Mouse (Mus musculus) CD4-positive, CD25-positive, alpha-beta regulatory T cell, adult 4 months (primary cell): ENCODE results near the gene E130114P18Rik. TPM values are rescaled to one million over a fixed set of nuclear protein-coding genes. Genes with fewer than 3 reads are reported as not detected.

Source experiments
- ATAC-seq: one replicate; pipeline ENCODE4 v1.8.0; 2017
- polyA plus RNA-seq, 2 experiments: library from polyadenylated mRNA; unstranded; fragments of 100-300 nt; shearing (Covaris generic); gene quantifications; one replicate each; pipeline ENCODE4 v1.2.1; 2017

Gene E130114P18Rik
- polyA plus RNA-seq, 2 experiments from 2014 or later, result not detected

DNA sequence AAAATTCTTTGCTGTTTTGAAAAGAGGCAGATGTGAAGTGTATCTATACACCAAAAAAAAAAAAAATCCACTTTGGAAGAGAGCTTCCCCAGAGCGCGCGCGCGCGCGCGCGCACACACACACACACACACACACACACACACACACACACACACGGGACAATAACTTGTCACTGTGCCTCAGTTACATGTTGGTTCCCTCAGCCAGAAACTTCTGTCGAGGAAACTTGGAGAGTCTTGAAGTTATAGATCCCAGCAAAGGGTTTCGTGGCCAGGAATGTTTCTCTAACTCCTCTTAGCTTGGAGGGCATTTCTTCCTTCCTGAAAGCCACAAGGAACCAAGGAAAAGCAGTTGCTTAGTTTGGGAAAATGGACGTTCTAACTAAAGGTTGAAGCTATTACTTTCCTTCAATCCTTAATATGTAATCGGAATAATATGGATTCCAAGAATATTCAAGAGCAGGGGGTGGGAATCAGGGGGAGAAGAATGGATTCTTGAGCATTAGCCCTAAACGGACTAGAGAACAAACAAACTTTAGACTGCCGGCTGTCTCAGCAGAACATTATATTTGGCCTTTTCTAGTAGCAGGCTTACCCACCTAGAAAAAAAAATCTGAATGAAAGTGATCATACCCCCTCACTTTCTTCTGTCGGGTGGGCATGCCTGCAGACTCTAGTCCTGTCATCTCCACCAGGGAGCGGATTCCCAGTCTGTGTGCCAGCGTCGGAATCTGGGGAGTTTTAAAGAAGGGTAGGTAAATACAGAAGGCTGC lies 2.2 kb downstream of the E130114P18Rik start:
- no peak for ATAC-seq

DNA sequence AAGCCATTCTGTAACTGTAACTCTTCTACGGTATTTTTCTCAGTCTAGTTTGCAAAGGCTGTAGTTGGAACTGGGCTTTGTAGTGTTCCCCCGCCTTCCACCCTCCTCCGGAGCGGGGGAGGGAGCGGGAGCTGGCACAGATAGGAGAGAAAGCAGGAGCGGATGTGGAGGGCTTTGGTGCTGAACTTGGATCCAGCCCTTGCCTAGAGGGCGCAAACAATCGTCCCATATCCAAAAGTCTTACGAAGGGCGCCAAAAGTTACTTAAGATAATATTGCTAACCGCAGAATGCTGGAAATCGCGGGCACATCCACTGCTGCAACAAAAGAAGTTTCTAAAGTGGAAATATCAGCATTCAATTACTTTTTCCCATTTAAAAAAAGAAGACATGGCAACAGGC lies 2.8 kb downstream of the E130114P18Rik start:
- no peak for ATAC-seq

DNA sequence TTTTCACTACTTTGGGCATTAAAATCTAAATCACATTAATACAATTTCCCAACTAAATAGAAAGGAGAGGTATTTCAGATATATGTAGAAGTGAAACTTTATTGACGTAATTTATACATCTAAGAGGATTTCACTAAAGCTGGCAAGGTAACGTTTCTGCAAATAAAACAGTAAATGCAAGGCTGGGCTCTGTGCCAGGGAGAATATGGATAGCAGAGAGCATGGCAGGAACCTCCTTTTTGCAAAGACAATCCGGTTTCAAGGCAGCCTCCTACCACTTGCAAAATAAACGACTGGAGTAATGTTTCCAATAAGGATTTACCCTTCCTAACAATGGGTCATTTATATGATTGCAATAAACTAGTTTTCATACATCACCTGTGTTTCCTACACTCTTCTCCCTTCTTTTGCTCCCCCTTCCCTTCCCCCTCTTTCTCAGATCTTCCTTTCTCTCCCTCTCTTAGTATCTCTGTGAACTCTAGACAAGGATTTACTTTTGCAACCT lies 3.4 kb downstream of the E130114P18Rik start:
- ATAC-seq, result no peak

DNA sequence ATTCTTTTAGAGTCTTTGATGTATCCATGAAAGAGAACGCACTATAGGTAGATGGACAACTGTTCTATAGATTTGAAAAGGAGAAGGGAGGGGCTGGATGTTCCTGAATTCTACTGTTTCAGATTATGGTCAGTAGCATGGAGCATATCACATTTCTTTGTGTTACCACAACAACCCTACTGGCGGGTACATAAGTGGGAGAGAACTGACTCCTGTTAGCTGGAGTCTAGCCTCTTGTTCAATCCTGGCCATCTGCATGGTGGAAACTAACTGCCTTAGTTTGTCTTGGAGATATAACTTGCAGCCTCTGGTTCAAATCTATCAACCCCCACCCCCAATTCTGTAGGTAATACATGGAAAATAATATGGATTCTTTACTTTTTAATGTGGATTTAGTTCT lies 4.1 kb downstream of the E130114P18Rik start:
- ATAC-seq, result no peak

DNA sequence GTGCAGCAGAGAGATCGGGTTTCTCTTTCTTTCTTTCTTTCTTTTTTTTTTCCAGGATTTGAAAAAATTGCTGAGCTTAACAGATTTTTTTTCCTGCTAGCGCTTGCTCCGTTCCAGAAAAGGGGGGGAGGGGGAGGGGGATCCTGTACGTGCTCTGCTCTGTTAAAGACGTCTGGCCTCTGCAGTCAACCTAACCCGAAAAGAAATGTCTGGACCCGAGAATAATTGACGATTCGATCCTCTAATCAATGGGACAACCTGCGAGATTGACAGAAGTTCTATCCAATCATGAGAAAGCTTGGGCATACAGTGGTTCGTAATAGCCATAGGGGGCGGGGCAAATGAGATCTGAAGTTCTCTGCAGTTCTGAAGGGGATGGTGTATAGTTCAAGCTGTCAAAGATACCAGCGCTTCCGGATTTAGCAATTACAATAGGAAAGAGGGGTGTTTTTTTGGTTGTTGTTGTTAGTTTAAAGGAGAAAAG lies 4.7 kb downstream of the E130114P18Rik start:
- peak; percentile 78 for ATAC-seq

DNA sequence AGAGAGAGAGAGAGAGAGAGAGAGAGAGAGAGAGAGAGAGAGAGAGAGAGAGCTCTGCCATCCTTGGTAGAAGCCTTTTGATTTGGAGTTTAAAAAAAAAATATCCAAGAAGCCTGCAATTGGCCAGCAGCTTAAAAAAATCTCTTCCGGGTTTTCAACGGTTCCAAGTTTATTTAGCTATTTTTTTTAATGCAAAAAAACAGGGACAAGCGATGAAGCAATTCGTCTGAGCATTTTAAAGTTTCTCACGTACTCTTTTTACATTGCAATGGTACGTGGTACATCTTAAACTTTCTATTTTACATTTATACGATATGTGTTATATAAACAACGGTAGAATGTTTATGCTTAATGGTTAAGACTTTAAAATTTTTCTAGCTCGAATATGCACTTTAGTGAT lies 5.2 kb downstream of the E130114P18Rik start, which contains the start of gene Nfia:
TSS of gene Nfia (plus strand) at position 94 of the 400 bp plus-strand sequence.
- ATAC-seq, result peak; percentile 7

DNA sequence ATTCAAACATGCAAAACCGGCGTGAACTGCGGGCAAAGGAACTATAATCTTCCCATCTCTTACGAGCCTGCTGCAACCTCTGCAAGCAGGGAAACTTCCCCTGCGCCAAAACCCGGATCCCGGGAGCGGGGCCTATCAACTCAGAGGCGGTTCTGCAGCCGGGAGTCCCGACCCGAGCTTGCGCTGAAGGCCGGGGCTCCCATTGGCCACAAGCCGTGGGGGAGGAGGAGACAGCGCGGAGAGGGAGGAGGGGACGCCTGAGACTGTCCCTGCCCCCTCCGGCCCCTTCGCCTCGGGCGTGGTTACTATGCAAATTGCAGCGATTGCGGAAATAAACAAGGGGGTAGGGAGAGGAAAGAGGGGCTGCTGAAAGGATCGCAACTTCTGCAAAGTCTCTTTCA lies 5.8 kb downstream of the E130114P18Rik start:
- peak; percentile 83 for ATAC-seq

DNA sequence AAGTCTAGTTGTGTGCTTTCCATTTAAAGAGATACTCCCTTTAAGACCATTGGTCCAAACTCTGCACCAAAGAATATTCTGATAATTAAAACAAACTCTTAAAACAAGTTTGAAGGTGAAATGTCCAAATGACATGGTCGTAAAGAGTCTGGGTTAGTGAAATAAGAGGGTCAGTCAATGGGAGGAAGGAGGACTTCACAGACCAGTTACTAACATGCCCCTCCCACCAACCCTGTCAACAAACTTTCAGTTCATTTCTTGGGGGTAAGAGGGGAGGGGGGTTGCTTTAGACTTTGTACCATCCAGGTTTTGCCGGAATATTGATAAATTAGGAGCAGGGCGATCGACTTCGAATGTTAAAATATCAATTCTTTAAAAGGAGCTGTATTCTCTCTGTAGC lies 6.5 kb downstream of the E130114P18Rik start:
- no peak for ATAC-seq

DNA sequence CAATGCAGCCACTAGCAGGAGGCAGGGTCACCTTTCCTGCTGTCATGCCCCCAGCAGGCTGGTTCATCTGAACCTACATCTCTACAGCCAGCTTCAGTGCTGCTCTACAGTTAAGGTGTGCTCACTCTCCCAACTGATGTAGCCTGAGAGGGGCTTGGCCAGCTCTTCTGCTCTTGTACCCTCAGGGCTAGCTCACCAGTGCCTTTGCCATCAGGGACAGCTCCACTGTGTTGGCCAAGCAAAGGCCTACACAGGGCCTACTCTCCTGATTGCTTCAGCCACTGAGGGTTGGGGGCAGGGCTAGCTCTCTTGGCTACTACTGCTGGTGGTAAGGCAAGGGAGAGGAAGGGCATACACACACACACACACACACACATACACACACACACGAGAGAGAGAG lies 8.0 kb downstream of the E130114P18Rik start:
- no peak for ATAC-seq

DNA sequence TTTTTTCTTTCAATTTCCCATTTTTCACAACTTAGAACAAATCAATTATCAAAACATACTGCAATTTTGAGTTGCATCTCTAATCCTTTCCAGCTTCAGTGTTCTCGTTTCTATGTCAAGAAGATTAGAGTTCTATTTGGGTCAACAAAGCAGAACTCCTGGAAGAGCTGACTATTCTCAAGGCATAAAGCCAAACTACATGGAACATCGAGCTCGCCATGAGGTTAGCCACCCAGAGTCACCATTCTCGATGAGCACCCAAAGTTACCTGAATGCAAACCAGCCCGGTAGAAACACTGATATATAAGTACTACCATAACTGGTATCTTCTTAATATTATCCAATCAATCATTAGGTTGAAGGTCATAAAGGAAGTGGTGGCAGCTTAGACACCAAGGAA lies 10.4 kb downstream of the E130114P18Rik start:
- no peak for ATAC-seq

DNA sequence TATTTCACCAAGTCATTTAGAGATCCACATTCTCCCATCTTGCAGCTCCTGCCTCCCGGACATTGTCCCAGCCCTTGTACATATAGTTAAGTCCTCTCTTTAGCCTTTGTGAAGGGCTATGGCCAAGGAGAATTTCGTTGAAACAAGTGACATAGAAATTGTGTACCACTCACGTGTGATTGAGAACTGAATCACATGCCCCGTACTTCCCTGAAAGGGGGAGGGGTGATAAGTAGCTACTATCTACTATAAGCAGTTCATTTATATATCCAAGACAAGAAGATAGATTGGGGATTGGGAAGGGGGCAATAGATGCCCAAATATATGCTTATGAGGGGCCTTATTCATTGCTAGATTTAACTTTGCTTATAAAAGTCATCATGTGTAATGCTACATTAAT lies 10.9 kb downstream of the E130114P18Rik start:
- ATAC-seq, result no peak

DNA sequence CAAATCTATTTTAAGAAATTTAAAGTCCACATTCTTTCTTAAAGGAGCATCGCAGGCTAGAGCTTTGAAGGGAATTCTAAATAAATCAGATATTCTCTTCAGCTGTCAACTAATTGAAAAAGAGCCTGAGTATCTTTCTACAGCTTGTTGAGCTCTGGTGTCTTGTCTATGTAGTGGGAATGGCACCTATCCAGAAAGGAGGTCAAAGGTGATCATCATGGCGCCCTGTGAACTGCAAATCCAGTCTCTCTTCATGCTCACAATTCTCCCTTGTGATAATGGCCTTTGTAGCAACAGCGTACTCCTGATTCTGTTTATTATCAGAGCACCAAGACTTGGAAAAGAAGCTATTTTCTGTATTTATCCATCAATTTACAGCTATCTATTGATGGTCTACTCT lies 11.8 kb downstream of the E130114P18Rik start:
- ATAC-seq, result no peak

DNA sequence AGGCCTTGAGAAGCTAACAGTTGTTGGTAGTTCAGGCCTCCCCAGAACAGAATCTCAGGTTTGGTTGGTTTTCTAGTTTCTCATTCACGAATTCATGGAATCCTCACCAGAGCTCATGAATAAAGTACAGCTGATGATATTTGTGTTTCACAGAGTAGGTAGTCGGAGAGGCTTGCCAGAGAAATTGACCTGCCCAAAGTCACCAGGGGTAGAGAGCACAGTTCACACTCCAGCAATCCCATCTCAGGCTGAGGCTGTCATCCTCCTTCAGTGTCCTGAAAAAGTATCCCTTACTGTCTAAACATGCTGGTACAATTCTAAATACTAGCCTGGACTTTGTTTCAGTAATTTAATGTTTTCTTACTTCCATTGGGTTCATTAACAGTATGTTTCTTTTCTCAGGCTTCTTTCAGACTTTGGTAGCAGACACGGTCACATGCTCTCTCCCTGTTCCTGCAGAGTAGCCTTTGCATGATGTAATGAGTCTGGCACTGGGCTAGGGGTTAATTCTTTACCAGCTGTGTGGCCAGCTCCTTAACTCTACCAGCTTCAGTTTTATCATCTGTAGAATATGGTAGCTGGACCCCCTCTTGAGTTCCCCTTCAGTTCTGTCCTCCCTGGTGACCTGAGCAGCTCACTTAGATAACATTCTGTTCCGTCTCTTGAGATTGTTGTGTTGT lies 12.4 kb downstream of the E130114P18Rik start:
- no peak for ATAC-seq

DNA sequence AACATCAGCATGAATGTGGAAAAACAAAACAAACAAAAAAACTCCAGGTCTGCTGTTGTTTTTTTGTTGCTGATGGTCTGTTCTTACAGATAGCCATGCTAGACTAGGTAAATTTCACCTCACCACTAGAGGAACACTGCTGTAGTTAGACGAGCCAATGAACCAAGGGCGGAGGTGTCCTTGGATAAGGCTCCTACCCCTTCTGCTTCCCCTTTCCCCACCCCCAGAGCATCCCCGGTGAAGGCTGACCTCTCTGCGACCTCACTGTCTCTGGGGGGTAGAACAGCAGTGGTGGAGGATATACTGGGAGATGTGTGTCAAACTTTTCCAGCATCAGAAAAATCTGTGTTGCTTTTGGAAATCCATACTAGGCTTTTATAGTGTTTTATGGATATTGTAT lies 13.3 kb downstream of the E130114P18Rik start:
- no peak for ATAC-seq

DNA sequence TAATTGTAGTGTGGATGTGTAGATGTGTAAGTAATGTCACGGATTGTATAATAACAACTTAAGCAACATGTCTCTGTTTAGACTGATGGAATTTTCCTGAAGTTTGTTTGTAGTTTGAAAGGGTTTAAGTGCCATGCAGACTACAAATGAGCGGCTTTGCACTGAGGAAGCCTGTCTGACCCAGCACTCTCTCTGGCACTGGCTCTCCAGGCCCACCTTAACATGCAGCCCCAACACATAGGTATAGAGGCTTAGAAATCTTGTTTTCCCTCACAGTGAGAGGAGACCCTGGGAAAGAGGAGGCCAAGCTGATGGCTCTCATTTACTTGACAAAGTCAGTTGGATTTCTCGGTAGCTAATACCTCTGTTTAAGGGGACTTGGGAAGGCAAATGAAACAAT lies 19.2 kb downstream of the E130114P18Rik start:
- no peak for ATAC-seq

DNA sequence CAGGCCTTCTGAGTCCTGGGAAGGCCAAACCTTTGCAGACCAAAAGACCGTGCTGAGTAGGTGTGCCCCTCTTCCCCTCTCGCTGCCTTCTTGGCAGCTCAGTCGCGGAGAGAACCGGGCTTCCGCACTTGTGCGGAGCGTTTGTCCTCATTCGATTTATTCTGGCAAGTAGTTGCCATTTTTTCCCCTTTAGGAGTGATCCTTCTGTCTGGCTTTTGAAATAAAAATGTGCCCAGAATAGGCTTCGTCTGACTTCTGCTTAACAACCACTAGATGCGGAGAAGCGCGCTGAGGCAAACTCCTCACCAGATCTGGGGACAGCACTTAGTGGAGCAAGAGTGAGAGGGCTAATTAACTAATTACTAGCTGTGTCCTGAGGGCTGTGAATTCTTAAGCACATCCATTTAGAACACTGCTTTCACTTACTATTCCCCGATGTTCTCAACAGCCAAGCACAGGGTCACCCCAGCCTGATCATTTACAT lies 19.9 kb downstream of the E130114P18Rik start:
- peak; percentile 50 for ATAC-seq

DNA sequence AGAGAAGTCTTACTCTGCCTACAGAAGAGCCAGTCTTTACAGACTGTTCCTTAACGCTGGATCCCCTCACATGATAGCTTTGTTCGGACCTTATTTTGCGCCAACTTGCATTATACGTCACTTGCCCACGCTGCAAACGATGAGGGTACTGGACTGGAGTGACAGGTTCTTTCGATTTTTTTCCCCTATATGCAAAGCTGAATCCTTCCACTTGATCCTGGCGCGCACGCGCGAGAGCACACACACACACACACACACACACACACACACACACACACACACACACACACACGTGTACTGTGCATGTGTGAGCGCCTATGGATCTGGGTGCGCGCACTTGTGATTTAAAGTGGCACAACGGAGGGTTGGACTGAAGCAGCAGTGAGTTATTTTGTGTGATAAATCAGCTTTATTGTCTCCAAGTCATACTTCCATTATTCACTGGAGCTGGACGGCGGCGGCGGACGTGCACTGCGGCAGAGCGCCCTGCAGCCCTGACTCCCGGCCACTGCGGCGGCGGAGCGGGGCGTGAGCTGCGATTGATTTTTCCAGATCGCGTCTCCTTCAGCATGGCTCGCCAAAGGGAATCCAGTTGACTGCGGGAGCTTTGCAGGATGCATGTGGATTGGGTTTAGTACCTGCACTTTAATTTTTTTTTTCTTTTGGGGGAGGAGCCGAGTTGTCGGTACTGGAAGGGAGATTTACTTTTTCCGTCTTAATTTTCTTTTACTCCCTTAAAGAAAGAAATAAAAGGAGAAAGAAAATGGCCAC lies 20.5 kb downstream of the E130114P18Rik start:
- ATAC-seq, result peak; percentile 65

DNA sequence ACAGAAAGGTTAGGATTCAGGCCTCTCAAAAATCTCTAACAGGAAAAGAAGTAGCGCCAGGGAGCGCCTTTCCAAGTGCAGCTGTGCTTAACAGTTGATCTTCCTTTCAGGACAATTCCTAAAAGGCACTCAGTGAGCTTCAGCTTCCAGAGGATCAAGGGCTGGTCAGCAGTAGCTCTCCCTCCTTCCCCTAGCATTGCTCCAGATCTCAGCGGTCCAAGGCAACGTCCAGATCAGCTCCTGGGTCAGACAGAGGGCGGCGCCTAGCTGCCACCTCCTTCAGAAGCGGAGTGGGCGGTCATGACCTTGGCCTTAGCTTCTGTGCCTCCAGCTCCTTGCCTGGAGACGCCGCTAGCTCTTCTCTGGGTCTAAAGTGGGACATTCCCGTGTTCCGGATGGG lies 23.6 kb downstream of the E130114P18Rik start:
- ATAC-seq, result no peak

DNA sequence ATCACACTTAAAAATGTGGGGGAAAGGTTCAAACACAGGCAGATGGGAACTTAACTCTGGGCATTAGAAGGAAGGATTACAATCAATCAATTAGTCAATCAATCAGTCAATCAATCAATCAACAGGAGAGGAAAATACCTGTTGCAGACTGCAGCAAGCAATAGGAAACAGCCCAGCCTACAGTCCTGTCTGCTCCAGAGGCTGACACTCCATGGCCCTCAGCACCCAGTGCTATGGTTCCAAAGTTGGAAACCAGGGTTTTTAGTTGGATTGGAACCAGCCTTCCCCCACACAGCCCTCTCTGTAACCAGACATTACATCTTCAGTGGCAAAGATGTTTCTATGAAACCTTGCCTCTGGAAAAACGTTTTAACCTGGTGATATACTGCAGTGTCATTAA lies 24.4 kb downstream of the E130114P18Rik start:
- ATAC-seq, result no peak

DNA sequence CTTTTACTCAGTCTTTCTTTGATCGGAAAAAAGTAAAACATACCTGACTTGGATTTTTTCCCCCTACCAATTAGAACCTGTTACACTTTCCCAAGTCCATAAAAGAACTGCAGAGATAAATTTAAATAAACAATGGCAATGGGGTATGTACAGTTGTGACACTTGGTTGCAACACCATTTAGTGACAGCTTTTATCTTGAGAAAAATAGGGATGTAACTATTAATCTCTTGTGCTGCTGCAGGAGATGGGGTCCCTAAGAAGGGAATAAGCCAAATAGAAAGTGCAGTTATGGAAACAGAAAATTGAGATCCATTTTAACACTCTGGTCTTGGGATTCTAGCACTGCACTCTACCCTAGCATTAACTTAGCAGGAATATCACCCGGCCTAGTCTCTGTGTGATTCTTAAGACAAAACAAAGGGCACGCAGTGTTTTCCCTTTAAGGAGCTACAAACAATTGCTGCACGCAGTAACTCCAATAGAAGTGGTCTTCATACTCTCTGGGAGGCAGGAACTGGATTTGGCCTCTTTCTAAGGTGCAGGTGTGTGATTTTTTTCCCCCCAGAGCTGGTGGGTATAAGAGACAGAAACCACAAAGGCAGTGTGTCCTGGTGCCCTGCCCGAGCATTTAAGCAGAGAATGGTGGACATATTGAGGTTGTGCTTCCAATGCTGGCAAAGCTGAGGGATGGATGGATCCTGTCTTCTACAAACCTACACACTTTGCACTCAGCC lies 25.4 kb downstream of the E130114P18Rik start:
- ATAC-seq, result no peak

DNA sequence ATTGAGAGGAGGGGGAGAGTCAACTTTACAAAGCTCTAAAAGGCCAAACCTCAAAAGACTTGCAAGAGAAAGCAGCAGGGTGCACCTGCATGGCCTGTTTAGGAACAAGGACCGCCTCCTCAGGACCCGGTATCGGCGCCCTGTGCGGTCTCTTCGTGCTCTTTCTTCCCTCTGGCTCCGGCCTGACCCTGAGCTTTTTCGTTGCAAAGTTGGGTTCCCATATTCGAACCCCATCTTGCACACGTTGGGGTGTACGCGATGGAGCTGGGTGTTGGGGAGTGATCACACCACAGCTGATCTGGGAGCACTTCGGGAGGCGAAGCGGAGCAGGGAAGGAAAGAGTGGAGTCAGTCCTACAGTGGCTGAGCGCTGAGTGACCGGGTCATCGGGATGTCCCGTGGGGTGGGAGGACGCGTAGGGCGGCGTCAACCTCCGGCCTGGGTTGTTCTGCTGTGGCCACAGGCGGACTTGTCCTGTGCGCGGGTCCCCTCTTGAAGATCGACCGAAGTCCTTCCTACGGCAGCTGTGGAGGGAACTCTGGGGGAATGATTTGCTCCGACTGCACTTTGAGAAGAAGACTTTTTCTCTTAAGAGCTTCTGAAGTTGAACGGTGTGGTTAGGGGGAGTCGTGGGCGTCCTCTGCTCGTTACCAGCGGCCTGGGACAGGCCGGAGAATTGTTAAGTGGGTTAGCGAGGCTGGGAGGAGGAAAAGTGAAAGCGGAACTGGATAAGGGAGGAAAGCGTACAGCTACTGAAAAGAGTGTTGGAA lies 26.2 kb downstream of the E130114P18Rik start:
- ATAC-seq, result peak; percentile 52
